ENCODE assay signal across 8 mouse cellular contexts in genomic region chr5:113735345-113736112, GRCm38 (mm10). TPM values are rescaled to one million over a fixed set of nuclear protein-coding genes. Genes with fewer than 3 reads are reported as not detected.
DNase-seq lines count a peak whose midpoint lies in the region; ATAC-seq lines count a peak whose summit lies in the region.

TSS of gene Ficd (plus strand) at chr5:113735803.

- intact Hi-C loops in left cerebral cortex, postnatal 14 days (cut with DNase I): loop anchor here (10.0 kb wide), 1 partner anchor 831 kb away; no protein-coding TSS in a partner anchor

- H3K4me2 ChIP-seq in intestine, embryonic 14.5 days (ENCODE audit: low read length): peak within 1 kb of the TSS; percentile 89

- H3K9me3 ChIP-seq in intestine, embryonic 14.5 days (ENCODE audit: control insufficient read depth, low read length): no peaks in the 10 kb centered on the region

- H3K4me3 ChIP-seq in intestine, embryonic 14.5 days (ENCODE audit: low read depth, low read length): peak within 1 kb of the TSS; percentile 49

- H3K27ac ChIP-seq in intestine, embryonic 14.5 days (ENCODE audit: low read depth): peak within 1 kb of the TSS; percentile 96

- H3K27me3 ChIP-seq in intestine, embryonic 14.5 days (replicated peaks; ENCODE audit: control insufficient read depth, insufficient read depth, low read length): no peaks in the 10 kb centered on the region

- peak; percentile 86 to 87 for DNase-seq in adrenal gland, adult 18-20 months (ENCODE audit: low spot score in 2 of 2)
- DNase-seq in embryo, embryonic 11 days: peak; percentile 100
- peak; percentile 95 for DNase-seq in gastrocnemius, postnatal 25 days
- peak; percentile 96 for DNase-seq in intestine, embryonic 14.5 days (ENCODE audit: low spot score)
- DNase-seq in left cerebral cortex, postnatal 14 days (ENCODE audit: low spot score in 2 of 2): peak; percentile 93 to 95
- DNase-seq in mesoderm, embryonic 11.5 days (ENCODE audit: low read depth, low spot score): peak; percentile 98
- DNase-seq in right cerebral cortex, postnatal 36 days (ENCODE audit: low spot score in 2 of 2): peak; percentile 89 to 91
- DNase-seq in yolk sac, embryonic 10.5 days (ENCODE audit: low spot score): peak; percentile 97

- ATAC-seq in intestine, embryonic 14.5 days (replicated peaks; ENCODE audit: low FRiP score, low TSS enrichment, low read depth): peak; percentile 95

- peaks cover 9% of the 10 kb centered on the region; the same call in 1 of the 2 replicates for H3K4me1 ChIP-seq in intestine, embryonic 14.5 days (replicated peaks; ENCODE audit: control insufficient read depth, insufficient read depth, low read length)

- 1% methylated on average over 68 of the region's 71 CpGs for WGBS in intestine, embryonic 14.5 days

- peak within 1 kb of the TSS; percentile 83 for H3K9ac ChIP-seq in intestine, embryonic 14.5 days (ENCODE audit: low read length)

- H3K36me3 ChIP-seq in intestine, embryonic 14.5 days (ENCODE audit: control insufficient read depth, insufficient read depth, low read length): peaks cover 29% of the 10 kb centered on the region

RNA-seq across cellular contexts. Expression of gene Ficd, which starts in this region (rescaled TPM):
- total RNA-seq in adrenal gland, adult 18-20 months (2021): 10 to 100 TPM; 10.3 to 10.8 TPM
- 1 to 10 TPM; 4.8 to 5.9 TPM for total RNA-seq in gastrocnemius, postnatal 25 days (2021)
- 3.3 and 3.6 TPM in 2 replicates for polyA plus RNA-seq in intestine, embryonic 14.5 days (2014; fragmentation: Nextera tagmentation; extraction: Ambion mirVana)
- 10 to 100 TPM in 1 of 2 experiments, 1 to 10 TPM in 1; 10.0 to 10.7 TPM for total RNA-seq in left cerebral cortex, postnatal 14 days (2021)

Comparison
In these comparisons a context has a peak if more than half of its experiments do, and no peak if none do; other contexts are left out.
1. Peak in every context shown above with its lines: DNase-seq, ATAC-seq, H3K4me3 ChIP-seq and H3K27ac ChIP-seq.